Mouse (Mus musculus): ENCODE data around the gene Thsd4. TPM values are rescaled to one million over a fixed set of nuclear protein-coding genes. Genes with fewer than 3 reads are reported as not detected.

Thsd4 gene
- polyA plus RNA-seq, 1 experiment from 2014 or later, result 19.9 TPM

DNA sequence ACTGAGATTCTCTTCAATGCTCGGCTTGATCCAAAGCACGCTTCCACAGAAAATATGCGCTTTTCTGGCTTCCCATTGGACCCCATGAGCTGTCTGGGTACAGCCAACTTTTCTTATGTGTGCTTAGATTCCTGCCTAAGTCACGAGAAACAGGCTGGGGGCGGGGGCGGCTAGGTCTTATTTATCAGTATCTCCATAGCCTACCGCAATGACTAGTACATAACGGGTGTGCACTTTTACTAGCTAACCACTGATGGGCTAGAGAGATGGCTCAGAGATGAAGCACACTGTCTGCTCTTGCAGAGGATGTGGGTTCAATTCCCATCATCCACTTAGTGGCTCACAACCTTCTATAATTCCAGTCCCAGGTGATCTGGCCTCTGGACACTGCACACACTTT, 121.8 kb downstream of the Thsd4 start:
- Histone ChIP-seq H3K9ac (ENCODE audit: low read depth, low read length) (no peak overlapping the region), H3K27me3 (ENCODE audit: insufficient read depth, low read length) (no peaks in the 10 kb centered on the region), H3K4me1 (replicated peaks; ENCODE audit: insufficient read depth, low read length) (0 out of 2 replicates have a peak, but pooled peaks cover 8% of the 10 kb centered on the region), H3K4me2 (ENCODE audit: low read length) (no peak overlapping the region), H3K9me3 (replicated peaks; ENCODE audit: low read length) (no peaks in the 10 kb centered on the region), H3K36me3 (ENCODE audit: insufficient read depth, low read length) (no peaks in the 10 kb centered on the region), H3K4me3 (replicated peaks; ENCODE audit: low read depth, low read length) (no peak overlapping the region), H3K27ac (no peak overlapping the region)
- no peak for TF ChIP-seq CTCF (IDR thresholded peaks at IDR 0.05; ENCODE audit: low read depth)
- WGBS, result 91% methylated on average over 8 of the region's 8 CpGs
- ATAC-seq (replicated peaks; ENCODE audit: low FRiP score, low read depth), result no peak
- DNase-seq (ENCODE audit: low spot score), result no peak

DNA sequence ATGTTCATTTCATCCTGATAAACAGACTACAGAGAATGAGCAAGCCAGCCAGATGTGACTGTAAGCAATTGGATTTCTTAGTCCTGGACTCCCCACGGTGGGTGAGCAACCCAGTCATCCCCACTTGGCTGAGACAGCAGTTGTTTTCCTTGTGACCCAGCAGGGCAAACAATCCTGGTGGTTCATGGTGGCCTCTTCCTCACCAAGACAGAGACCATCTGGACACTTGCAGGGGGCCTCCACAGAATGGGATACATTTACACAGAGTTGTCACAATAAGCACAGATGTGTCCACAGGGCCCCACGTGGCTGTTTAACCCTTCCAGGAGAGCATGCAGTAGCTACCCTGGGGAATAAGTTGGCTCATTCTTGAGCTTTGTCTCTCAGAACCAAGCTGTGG, 123.8 kb downstream of the Thsd4 start:
- no peak for ATAC-seq (replicated peaks; ENCODE audit: low FRiP score, low read depth)
- Histone ChIP-seq H3K27ac (no peak overlapping the region), H3K27me3 (ENCODE audit: insufficient read depth, low read length) (no peaks in the 10 kb centered on the region), H3K4me2 (ENCODE audit: low read length) (no peak overlapping the region), H3K4me1 (replicated peaks; ENCODE audit: insufficient read depth, low read length) (0 out of 2 replicates have a peak, but pooled peaks cover 8% of the 10 kb centered on the region), H3K9ac (ENCODE audit: low read depth, low read length) (no peak overlapping the region), H3K9me3 (replicated peaks; ENCODE audit: low read length) (no peaks in the 10 kb centered on the region), H3K36me3 (ENCODE audit: insufficient read depth, low read length) (0 out of 2 replicates have a peak, but pooled peaks cover 6% of the 10 kb centered on the region), H3K4me3 (replicated peaks; ENCODE audit: low read depth, low read length) (no peak overlapping the region)
- DNase-seq (ENCODE audit: low spot score), result peak; percentile 48
- no peak for TF ChIP-seq CTCF (IDR thresholded peaks at IDR 0.05; ENCODE audit: low read depth)
- WGBS, result 18% methylated on average over 2 of the region's 2 CpGs

DNA sequence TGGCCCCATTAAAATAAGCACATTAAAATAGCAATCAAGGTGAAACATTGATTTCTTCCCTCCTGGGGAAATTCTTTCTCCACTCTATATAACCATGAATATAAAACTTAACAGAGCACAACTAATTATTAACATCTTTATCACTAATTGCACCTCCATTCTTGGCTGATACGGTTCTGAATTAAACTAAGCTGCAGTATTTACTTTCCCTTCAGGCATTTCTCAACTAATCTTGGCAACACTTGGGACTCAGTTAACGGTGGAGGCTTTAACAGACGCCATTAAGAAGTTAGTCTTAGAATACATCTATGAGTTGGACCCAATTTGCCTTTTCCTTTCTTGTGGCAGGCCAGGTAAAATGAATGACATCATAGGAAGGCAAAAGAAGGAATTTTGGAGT, 125.8 kb downstream of the Thsd4 start:
- Histone ChIP-seq H3K9ac (ENCODE audit: low read depth, low read length) (no peak overlapping the region), H3K36me3 (ENCODE audit: insufficient read depth, low read length) (0 out of 2 replicates have a peak, but pooled peaks cover 6% of the 10 kb centered on the region), H3K9me3 (replicated peaks; ENCODE audit: low read length) (no peaks in the 10 kb centered on the region), H3K27me3 (ENCODE audit: insufficient read depth, low read length) (no peaks in the 10 kb centered on the region), H3K4me3 (replicated peaks; ENCODE audit: low read depth, low read length) (no peak overlapping the region), H3K4me1 (replicated peaks; ENCODE audit: insufficient read depth, low read length) (0 out of 2 replicates have a peak, but pooled peaks cover 8% of the 10 kb centered on the region), H3K27ac (no peak overlapping the region), H3K4me2 (ENCODE audit: low read length) (no peak overlapping the region)
- WGBS, result 50% methylated on average over 3 of the region's 3 CpGs
- DNase-seq (ENCODE audit: low spot score), result peak; percentile 40
- no peak for TF ChIP-seq CTCF (IDR thresholded peaks at IDR 0.05; ENCODE audit: low read depth)
- no peak for ATAC-seq (replicated peaks; ENCODE audit: low FRiP score, low read depth)

DNA sequence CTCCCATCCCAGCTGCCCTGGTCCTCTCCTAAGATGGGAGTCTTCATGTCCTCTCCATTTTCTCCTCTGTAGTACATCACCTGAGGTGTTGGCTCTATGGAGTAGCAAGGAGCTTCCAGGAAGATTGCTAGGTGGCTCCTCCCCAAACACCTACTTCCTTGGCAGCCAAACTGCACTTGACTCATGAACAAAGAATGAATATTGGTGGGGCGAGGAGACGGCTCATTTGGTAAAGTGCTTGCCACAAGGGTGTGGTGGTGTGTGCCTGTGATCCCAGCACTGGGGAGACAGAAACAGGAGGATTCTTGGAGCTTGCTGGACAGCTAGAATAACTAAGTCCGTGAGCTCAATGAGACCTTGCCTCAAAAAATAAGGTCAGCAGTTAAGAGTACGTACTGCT, 128.9 kb downstream of the Thsd4 start:
- Histone ChIP-seq H3K27ac (no peak overlapping the region), H3K9me3 (replicated peaks; ENCODE audit: low read length) (no peaks in the 10 kb centered on the region), H3K27me3 (ENCODE audit: insufficient read depth, low read length) (no peaks in the 10 kb centered on the region), H3K4me3 (replicated peaks; ENCODE audit: low read depth, low read length) (no peak overlapping the region), H3K4me1 (replicated peaks; ENCODE audit: insufficient read depth, low read length) (0 out of 2 replicates have a peak, but pooled peaks cover 8% of the 10 kb centered on the region), H3K4me2 (ENCODE audit: low read length) (no peak overlapping the region), H3K36me3 (ENCODE audit: insufficient read depth, low read length) (0 out of 2 replicates have a peak, but pooled peaks cover 6% of the 10 kb centered on the region), H3K9ac (ENCODE audit: low read depth, low read length) (no peak overlapping the region)
- DNase-seq (ENCODE audit: low spot score) (no peak), ATAC-seq (replicated peaks; ENCODE audit: low FRiP score, low read depth) (no peak)
- 84% methylated on average over 4 of the region's 4 CpGs for WGBS
- no peak for TF ChIP-seq CTCF (IDR thresholded peaks at IDR 0.05; ENCODE audit: low read depth)

DNA sequence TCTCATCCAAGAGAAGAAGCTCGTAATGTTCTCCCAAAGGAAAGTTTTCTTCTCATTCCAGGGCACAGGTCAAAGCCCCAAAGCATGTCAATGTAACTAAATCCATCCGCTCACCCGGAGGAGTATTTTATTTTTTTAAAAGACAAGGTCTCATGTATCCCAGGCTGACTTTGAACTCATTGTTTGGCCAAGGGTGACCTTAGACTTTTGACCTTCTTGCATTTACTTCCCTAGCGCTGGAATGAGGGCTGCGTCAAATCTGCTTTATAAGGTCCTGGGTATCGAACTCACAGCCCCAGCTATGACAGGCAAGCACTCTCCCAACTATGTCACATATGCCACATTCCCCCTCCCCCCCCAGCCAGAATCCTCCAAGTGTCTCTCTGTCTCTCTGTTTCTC, 137.1 kb downstream of the Thsd4 start:
- H3K27ac ChIP-seq, result no peak overlapping the region
- no peaks in the 10 kb centered on the region for H3K4me1 ChIP-seq (replicated peaks; ENCODE audit: insufficient read depth, low read length)
- WGBS, result 37% methylated on average over 6 of the region's 6 CpGs
- no peak overlapping the region for H3K4me2 ChIP-seq (ENCODE audit: low read length)
- no peaks in the 10 kb centered on the region for H3K36me3 ChIP-seq (ENCODE audit: insufficient read depth, low read length)
- ATAC-seq (replicated peaks; ENCODE audit: low FRiP score, low read depth) (no peak), DNase-seq (ENCODE audit: low spot score) (peak; percentile 70)
- H3K9me3 ChIP-seq (replicated peaks; ENCODE audit: low read length), result no peaks in the 10 kb centered on the region
- H3K4me3 ChIP-seq (replicated peaks; ENCODE audit: low read depth, low read length), result no peak overlapping the region
- H3K27me3 ChIP-seq (ENCODE audit: insufficient read depth, low read length), result no peaks in the 10 kb centered on the region
- TF ChIP-seq CTCF (IDR thresholded peaks at IDR 0.05; ENCODE audit: low read depth), result no peak
- H3K9ac ChIP-seq (ENCODE audit: low read depth, low read length), result no peak overlapping the region

DNA sequence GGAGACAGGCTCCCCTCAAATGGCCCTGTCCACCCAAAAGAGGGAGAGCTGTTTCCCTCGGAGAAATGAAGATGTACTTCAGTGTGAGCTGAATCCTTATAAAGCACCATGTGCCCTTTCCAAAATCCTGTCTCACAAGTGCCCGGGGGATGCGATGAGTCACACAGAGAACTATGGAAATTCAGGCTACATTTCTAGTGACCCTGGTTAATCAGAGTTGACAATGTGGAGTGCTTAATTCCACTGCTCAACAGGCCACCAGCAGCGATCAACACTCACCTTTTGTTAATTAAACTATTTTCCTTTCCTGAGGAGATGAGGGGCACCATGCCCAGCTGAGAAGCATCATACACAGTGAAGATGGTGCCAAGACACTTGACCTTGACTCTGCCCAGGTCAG, 138.9 kb downstream of the Thsd4 start:
- no peak overlapping the region for H3K4me2 ChIP-seq (ENCODE audit: low read length)
- H3K9me3 ChIP-seq (replicated peaks; ENCODE audit: low read length), result no peaks in the 10 kb centered on the region
- H3K27me3 ChIP-seq (ENCODE audit: insufficient read depth, low read length), result no peaks in the 10 kb centered on the region
- no peak for DNase-seq (ENCODE audit: low spot score)
- WGBS, result 76% methylated on average over 4 of the region's 4 CpGs
- no peak for ATAC-seq (replicated peaks; ENCODE audit: low FRiP score, low read depth)
- no peaks in the 10 kb centered on the region for H3K4me1 ChIP-seq (replicated peaks; ENCODE audit: insufficient read depth, low read length)
- no peak overlapping the region for H3K27ac ChIP-seq
- no peak overlapping the region for H3K9ac ChIP-seq (ENCODE audit: low read depth, low read length)
- H3K4me3 ChIP-seq (replicated peaks; ENCODE audit: low read depth, low read length), result no peak overlapping the region
- TF ChIP-seq CTCF (IDR thresholded peaks at IDR 0.05; ENCODE audit: low read depth), result no peak
- H3K36me3 ChIP-seq (ENCODE audit: insufficient read depth, low read length), result no peaks in the 10 kb centered on the region

DNA sequence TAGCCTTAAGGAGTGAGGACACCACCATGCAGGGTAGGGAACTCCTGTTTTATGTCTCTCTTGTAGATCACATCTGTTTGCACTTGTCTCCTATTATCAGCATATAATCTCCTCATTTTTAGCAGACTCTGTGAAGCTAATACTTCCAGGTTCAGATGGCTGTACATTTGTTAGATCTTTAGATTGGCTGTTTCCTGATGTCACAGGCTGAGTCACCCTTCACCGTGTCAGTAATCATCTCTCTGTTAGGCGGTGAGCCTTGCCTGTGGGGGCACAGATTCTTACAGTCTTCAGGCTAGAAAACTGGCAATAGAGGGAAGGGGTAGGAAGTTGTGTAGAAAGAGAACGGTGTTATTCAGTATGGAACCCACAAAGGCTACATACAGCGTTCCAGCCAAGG, 139.3 kb downstream of the Thsd4 start:
- ATAC-seq (replicated peaks; ENCODE audit: low FRiP score, low read depth) (no peak), DNase-seq (ENCODE audit: low spot score) (no peak)
- no peak overlapping the region for H3K9ac ChIP-seq (ENCODE audit: low read depth, low read length)
- H3K4me1 ChIP-seq (replicated peaks; ENCODE audit: insufficient read depth, low read length), result no peaks in the 10 kb centered on the region
- H3K27me3 ChIP-seq (ENCODE audit: insufficient read depth, low read length), result no peaks in the 10 kb centered on the region
- WGBS, result 62% methylated on average over 4 of the region's 4 CpGs
- TF ChIP-seq CTCF (IDR thresholded peaks at IDR 0.05; ENCODE audit: low read depth), result no peak
- H3K4me3 ChIP-seq (replicated peaks; ENCODE audit: low read depth, low read length), result no peak overlapping the region
- H3K4me2 ChIP-seq (ENCODE audit: low read length), result no peak overlapping the region
- no peaks in the 10 kb centered on the region for H3K36me3 ChIP-seq (ENCODE audit: insufficient read depth, low read length)
- no peaks in the 10 kb centered on the region for H3K9me3 ChIP-seq (replicated peaks; ENCODE audit: low read length)
- no peak overlapping the region for H3K27ac ChIP-seq

Data from kidney, postnatal 0 days (tissue).